Mouse (Mus musculus): Measurements from ENCODE around the gene Atp2c2.

DNA sequence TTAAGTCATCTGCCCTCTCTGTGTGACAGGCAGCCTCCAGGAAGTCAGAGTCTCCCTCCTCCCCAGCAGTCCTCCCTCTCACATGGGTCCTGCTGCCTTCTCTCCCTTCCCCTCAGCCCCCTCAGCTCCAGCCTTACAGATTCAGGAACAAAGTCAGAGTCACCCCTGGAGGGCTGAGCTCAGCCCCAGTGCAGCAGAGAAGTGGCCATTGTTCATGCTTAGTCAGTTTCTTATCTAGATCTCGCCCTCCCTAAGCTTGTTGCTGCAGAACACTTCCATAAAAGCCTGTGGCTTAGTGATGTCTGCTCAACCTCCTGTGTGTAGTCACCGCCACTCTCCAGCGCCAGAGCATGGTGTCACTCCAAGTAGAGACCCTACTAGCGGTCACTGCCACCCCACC is 44.8 kb downstream of the Atp2c2 start:
- TF ChIP-seq MAX (IDR thresholded peaks at IDR 0.05) (no peak), CTCF (IDR thresholded peaks at IDR 0.05; ENCODE audit: control insufficient read depth, insufficient read depth, insufficient read length) (no peak), CEBPB (IDR thresholded peaks at IDR 0.05; ENCODE audit: low read depth) (no peak), USF1 (IDR thresholded peaks at IDR 0.05; ENCODE audit: low read depth) (no peak)

All from C2C12 (cell line).